Mouse (Mus musculus): Measurements from ENCODE around the gene Mroh2a.

GRCm38 (mm10) chr1:88303762-88304161 lies 77.0 kb downstream of the Mroh2a start:
- TF ChIP-seq CTCF (IDR thresholded peaks at IDR 0.05; ENCODE audit: insufficient read depth, low read depth, low read length) = no peak
- TF ChIP-seq POLR2A (IDR thresholded peaks at IDR 0.05; ENCODE audit: insufficient read depth, low read depth, low read length) = no peak

All from olfactory bulb, adult 2 months (tissue).